Mouse (Mus musculus) kidney, embryonic 16.5 days (tissue): ENCODE data around the gene Syngap1. TPM values are rescaled to one million over a fixed set of nuclear protein-coding genes. Genes with fewer than 3 reads are reported as not detected.

Source experiments
- ATAC-seq: fragments of 200-750 bp; cut with Nextera tagmentation; 2 replicates; pipeline ENCODE4 v1.8.0; 2017; ENCODE audit warnings: moderate TSS enrichment; ENCODE audit not compliant: low FRiP score, low TSS enrichment
- H3K27ac ChIP-seq: fragments of 300-500 bp; sonication (generic); 2 replicates; pipeline ENCODE4 v1.5.1; 2014; ENCODE audit warnings: low read length
- H3K27me3 ChIP-seq: fragments of 300-500 bp; sonication (generic); 2 replicates; pipeline ENCODE4 v1.6.1; 2014; ENCODE audit warnings: low read length, control low read depth, mixed read lengths; ENCODE audit not compliant: insufficient read depth
- H3K36me3 ChIP-seq: fragments of 300-500 bp; sonication (generic); 2 replicates; pipeline ENCODE4 v1.6.1; 2014; ENCODE audit warnings: low read length, control low read depth, mixed read lengths; ENCODE audit not compliant: insufficient read depth
- H3K4me1 ChIP-seq: fragments of 300-500 bp; sonication (generic); 2 replicates; pipeline ENCODE4 v1.6.1; 2014; ENCODE audit warnings: low read length, control low read depth, mixed read lengths; ENCODE audit not compliant: insufficient read depth
- H3K4me2 ChIP-seq: fragments of 300-500 bp; sonication (generic); replicated peaks from 2 replicates; pipeline ENCODE4 v1.6.1; 2014; ENCODE audit warnings: low read depth, low read length
- H3K4me3 ChIP-seq: fragments of 300-500 bp; sonication (generic); 2 replicates; pipeline ENCODE4 v1.5.1; 2014; ENCODE audit warnings: mild to moderate bottlenecking, low read length
- H3K9ac ChIP-seq: fragments of 300-500 bp; sonication (generic); replicated peaks from 2 replicates; pipeline ENCODE4 v1.6.1; 2014; ENCODE audit warnings: low read length
- H3K9me3 ChIP-seq: fragments of 300-500 bp; sonication (generic); 2 replicates; pipeline ENCODE4 v1.6.1; 2016; ENCODE audit warnings: low read length, control low read depth
- WGBS: fragments of 180-500 bp; shearing (Covaris S2); extraction: QIAGEN DNeasy Blood & Tissue Kit; methylation state at CpG from one replicate; pipeline ENCODE4 v1.1.7; 2014; 5-methylcytosine and 5-hydroxymethylcytosine counted together
- polyA plus RNA-seq: library from polyadenylated mRNA; unstranded; fragments of >200 nt; fragmentation: Nextera tagmentation; extraction: Ambion mirVana; gene quantifications from 2 replicates; pipeline ENCODE4 v1.2.1, GENCODE M21; 2015

Syngap1 gene
- polyA plus RNA-seq, 1 experiment from 2014 or later: 1.1 TPM

- Histone ChIP-seq H3K4me3 (no peak overlapping the region), H3K36me3 (peaks cover 70% of the 10 kb centered on the region), H3K27ac (no peak overlapping the region), H3K4me2 (no peak overlapping the region), H3K4me1 (no peaks in the 10 kb centered on the region), H3K9ac (no peak overlapping the region), H3K27me3 (no peaks in the 10 kb centered on the region), H3K9me3 (no peaks in the 10 kb centered on the region)
- ATAC-seq: no peak
- 93% methylated on average over 21 of the region's 21 CpGs for WGBS
Measured at GRCm38 (mm10) chr17:26961572-26962240, 20.7 kb downstream of the Syngap1 start.

GRCm38 (mm10) chr17:26966993-26967392 lies 25.9 kb downstream of the Syngap1 start:
- no peaks in the 10 kb centered on the region for H3K27me3 ChIP-seq
- H3K9me3 ChIP-seq: no peaks in the 10 kb centered on the region
- peaks cover 44% of the 10 kb centered on the region for H3K36me3 ChIP-seq
- WGBS: 89% methylated on average over 11 of the region's 11 CpGs
- H3K27ac ChIP-seq: no peak overlapping the region
- H3K4me2 ChIP-seq: no peak overlapping the region
- H3K9ac ChIP-seq: no peak overlapping the region
- ATAC-seq: no peak
- peaks cover 10% of the 10 kb centered on the region for H3K4me1 ChIP-seq
- H3K4me3 ChIP-seq: no peak overlapping the region

- Histone ChIP-seq H3K4me3 (no peak overlapping the region), H3K36me3 (peaks cover 40% of the 10 kb centered on the region)
- no peak for ATAC-seq
Measured at GRCm38 (mm10) chr17:26967477-26967876, 26.4 kb downstream of the Syngap1 start.

GRCm38 (mm10) chr17:26968200-26968611 lies 27.2 kb downstream of the Syngap1 start:
- WGBS: 82% methylated on average over 6 of the region's 6 CpGs
- no peak overlapping the region for H3K4me3 ChIP-seq

More at GRCm38 (mm10) chr17:26967477-26967876, 26.4 kb downstream of the Syngap1 start:
- no peaks in the 10 kb centered on the region for H3K9me3 ChIP-seq
- H3K4me2 ChIP-seq: no peak overlapping the region
- no peaks in the 10 kb centered on the region for H3K27me3 ChIP-seq
- no peak overlapping the region for H3K9ac ChIP-seq
- WGBS: 87% methylated on average over 6 of the region's 6 CpGs
- no peak overlapping the region for H3K27ac ChIP-seq
- H3K4me1 ChIP-seq: peaks cover 14% of the 10 kb centered on the region

GRCm38 (mm10) chr17:26969257-26969656 lies 28.2 kb downstream of the Syngap1 start:
- Histone ChIP-seq H3K4me1 (peaks cover 21% of the 10 kb centered on the region), H3K27ac (no peak overlapping the region), H3K4me2 (no peak overlapping the region), H3K4me3 (no peak overlapping the region), H3K27me3 (no peaks in the 10 kb centered on the region), H3K9me3 (no peaks in the 10 kb centered on the region), H3K9ac (no peak overlapping the region), H3K36me3 (peaks cover 28% of the 10 kb centered on the region)
- WGBS: 88% methylated on average over 6 of the region's 6 CpGs
- ATAC-seq: no peak

More at GRCm38 (mm10) chr17:26968200-26968611, 27.2 kb downstream of the Syngap1 start:
- ATAC-seq: no peak
- no peak overlapping the region for H3K4me2 ChIP-seq
- no peaks in the 10 kb centered on the region for H3K9me3 ChIP-seq
- H3K27me3 ChIP-seq: no peaks in the 10 kb centered on the region
- no peak overlapping the region for H3K27ac ChIP-seq
- H3K9ac ChIP-seq: no peak overlapping the region
- peaks cover 14% of the 10 kb centered on the region for H3K4me1 ChIP-seq
- peaks cover 33% of the 10 kb centered on the region for H3K36me3 ChIP-seq

GRCm38 (mm10) chr17:26970221-26970620 lies 29.2 kb downstream of the Syngap1 start:
- H3K9ac ChIP-seq: no peak overlapping the region
- no peak overlapping the region for H3K4me3 ChIP-seq
- H3K4me2 ChIP-seq: no peak overlapping the region
- no peaks in the 10 kb centered on the region for H3K9me3 ChIP-seq
- WGBS: 72% methylated on average over 12 of the region's 12 CpGs
- peaks cover 27% of the 10 kb centered on the region for H3K36me3 ChIP-seq
- peaks cover 28% of the 10 kb centered on the region for H3K4me1 ChIP-seq
- no peaks in the 10 kb centered on the region for H3K27me3 ChIP-seq
- no peak overlapping the region for H3K27ac ChIP-seq
- no peak for ATAC-seq

- 68% methylated on average over 8 of the region's 8 CpGs for WGBS
- H3K27me3 ChIP-seq: no peaks in the 10 kb centered on the region
- H3K9ac ChIP-seq: peak overlapping the region; percentile 95
- peaks cover 25% of the 10 kb centered on the region for H3K36me3 ChIP-seq
- H3K4me2 ChIP-seq: peak overlapping the region; percentile 80
- peak overlapping the region; percentile 97 for H3K4me3 ChIP-seq
- no peak overlapping the region for H3K27ac ChIP-seq
- H3K4me1 ChIP-seq: peaks cover 28% of the 10 kb centered on the region
- no peak for ATAC-seq
- no peaks in the 10 kb centered on the region for H3K9me3 ChIP-seq
Measured at GRCm38 (mm10) chr17:26971247-26971905, 30.3 kb downstream of the Syngap1 start.

- 1% methylated on average over 3 of the region's 3 CpGs for WGBS
- Histone ChIP-seq H3K27me3 (no peaks in the 10 kb centered on the region), H3K9me3 (no peaks in the 10 kb centered on the region), H3K4me3 (peak overlapping the region; percentile 97), H3K4me2 (peak overlapping the region; percentile 80), H3K36me3 (peaks cover 27% of the 10 kb centered on the region), H3K9ac (peak overlapping the region; percentile 95), H3K4me1 (peaks cover 28% of the 10 kb centered on the region), H3K27ac (peak overlapping the region; percentile 91)
- no peak for ATAC-seq
Measured at GRCm38 (mm10) chr17:26972107-26972506, 31.1 kb downstream of the Syngap1 start.

- WGBS: under 1% methylated on average over 75 of the region's 75 CpGs
- Histone ChIP-seq H3K27ac (peak within 1 kb of the TSS; percentile 91), H3K9ac (peak within 1 kb of the TSS; percentile 95), H3K9me3 (no peaks in the 10 kb centered on the region), H3K4me3 (peak within 1 kb of the TSS; percentile 97), H3K27me3 (no peaks in the 10 kb centered on the region), H3K4me2 (peak within 1 kb of the TSS; percentile 80), H3K4me1 (peaks cover 28% of the 10 kb centered on the region), H3K36me3 (peaks cover 30% of the 10 kb centered on the region)
- ATAC-seq: peak; percentile 99
Measured at GRCm38 (mm10) chr17:26972703-26973574, 31.9 kb downstream of the Syngap1 start, which contains the start of gene Zbtb9. Gene Zbtb9 (plus strand): TSS chr17:26973167.
